Mouse (Mus musculus): ENCODE results near the gene Pmfbp1. TPM values are rescaled to one million over a fixed set of nuclear protein-coding genes. Genes with fewer than 3 reads are reported as not detected.

Pmfbp1 gene
- total RNA-seq, 2 experiments from 2014 or later, result not detected

GRCm38 (mm10) chr8:109584830-109585229 lies 91.0 kb downstream of the Pmfbp1 start:
- no peak for DNase-seq (ENCODE audit: low spot score)
- intact Hi-C loops (cut with DNase I), result no loop called here

- DNase-seq (ENCODE audit: low spot score), result no peak
- intact Hi-C loops (cut with DNase I), result no loop called here
Observed at GRCm38 (mm10) chr8:109585652-109586051, 91.8 kb downstream of the Pmfbp1 start.

GRCm38 (mm10) chr8:109586972-109587504 lies 93.2 kb downstream of the Pmfbp1 start:
- no peak for DNase-seq (ENCODE audit: low spot score)
- intact Hi-C loops (cut with DNase I), result no loop called here

- no peak for DNase-seq (ENCODE audit: low spot score)
- intact Hi-C loops (cut with DNase I), result no loop called here
Observed at GRCm38 (mm10) chr8:109590901-109591300, 97.1 kb downstream of the Pmfbp1 start.

- DNase-seq (ENCODE audit: low spot score), result no peak
- intact Hi-C loops (cut with DNase I), result no loop called here
Observed at GRCm38 (mm10) chr8:109591367-109591766, 97.5 kb downstream of the Pmfbp1 start.

GRCm38 (mm10) chr8:109592164-109592563 lies 98.3 kb downstream of the Pmfbp1 start:
- intact Hi-C loops (cut with DNase I), result no loop called here
- DNase-seq (ENCODE audit: low spot score), result no peak

Other genes with a start within 250 kb of the Pmfbp1 start
- 10 to 100 TPM; 11.6 to 12.5 TPM for gene Dhx38, start 71.8 kb downstream of the Pmfbp1 start, total RNA-seq (2021)
- 1 to 10 TPM; 4.1 to 4.9 TPM for gene Txnl4b, start 71.9 kb downstream of the Pmfbp1 start, total RNA-seq (2021)
- gene Hp, start 85.1 kb downstream of the Pmfbp1 start, total RNA-seq (2021), result 1 to 10 TPM; 3.8 to 9.2 TPM
- 10 to 100 TPM; 17.7 to 19.6 TPM for gene Dhodh, start 114.6 kb downstream of the Pmfbp1 start, total RNA-seq (2021)
- gene Pkd1l3, start 120.5 kb downstream of the Pmfbp1 start, total RNA-seq (2021), result not detected
- 10 to 100 TPM; 36.7 to 45.7 TPM for gene Ist1, start 199.2 kb downstream of the Pmfbp1 start, total RNA-seq (2021)
- gene Zfp821, start 211.5 kb downstream of the Pmfbp1 start, total RNA-seq (2021), result 1 to 10 TPM; 6.1 to 7.3 TPM
- gene Atxn1l, start 243.7 kb downstream of the Pmfbp1 start, total RNA-seq (2021), result 10 to 100 TPM; 20.1 to 20.5 TPM

Data from heart, postnatal 25 days (tissue).